Mouse (Mus musculus) intestine, embryonic 16.5 days (tissue): ENCODE measurements around the gene Slc45a1. TPM values are rescaled to one million over a fixed set of nuclear protein-coding genes. Genes with fewer than 3 reads are reported as not detected.

Source experiments
- ATAC-seq: fragments of 200-750 bp; cut with Nextera tagmentation; 2 replicates; pipeline ENCODE4 v1.8.0; 2017; ENCODE audit warnings: moderate TSS enrichment, moderate library complexity
- H3K27ac ChIP-seq: fragments of 300-500 bp; sonication (generic); 2 replicates; pipeline ENCODE4 v1.5.1; 2014; ENCODE audit warnings: mild to moderate bottlenecking, low read length
- H3K27me3 ChIP-seq: fragments of 300-500 bp; sonication (generic); replicated peaks from 2 replicates; pipeline ENCODE4 v1.6.1; 2014; ENCODE audit warnings: low read length, control low read depth, mixed read lengths; ENCODE audit not compliant: control insufficient read depth, insufficient read depth
- H3K36me3 ChIP-seq: fragments of 300-500 bp; sonication (generic); 2 replicates; pipeline ENCODE4 v1.6.1; 2014; ENCODE audit warnings: low read length, control low read depth; ENCODE audit not compliant: control insufficient read depth, insufficient read depth
- H3K4me1 ChIP-seq: fragments of 300-500 bp; sonication (generic); 2 replicates; pipeline ENCODE4 v1.6.1; 2014; ENCODE audit warnings: low read length, control low read depth, mixed read lengths; ENCODE audit not compliant: control insufficient read depth, insufficient read depth
- H3K4me2 ChIP-seq: fragments of 300-500 bp; sonication (generic); 2 replicates; pipeline ENCODE4 v1.6.1; 2014; ENCODE audit warnings: low read depth, low read length, control low read depth
- H3K4me3 ChIP-seq: fragments of 300-500 bp; sonication (generic); 2 replicates; pipeline ENCODE4 v1.5.1; 2014; ENCODE audit warnings: mild to moderate bottlenecking, low read length
- H3K9ac ChIP-seq: fragments of 300-500 bp; sonication (generic); 2 replicates; pipeline ENCODE4 v1.6.1; 2014; ENCODE audit warnings: low read depth, low read length
- H3K9me3 ChIP-seq: fragments of 300-500 bp; sonication (generic); 2 replicates; pipeline ENCODE4 v1.6.1; 2016; ENCODE audit warnings: low read length, control low read depth; ENCODE audit not compliant: control insufficient read depth
- WGBS: fragments of 180-500 bp; shearing (Covaris S2); extraction: QIAGEN DNeasy Blood & Tissue Kit; methylation state at CpG from one replicate; pipeline ENCODE4 v1.1.7; 2014; 5-methylcytosine and 5-hydroxymethylcytosine counted together
- polyA plus RNA-seq: library from polyadenylated mRNA; unstranded; fragments of >200 nt; fragmentation: Nextera tagmentation; extraction: Ambion mirVana; gene quantifications from 2 replicates; pipeline ENCODE4 v1.2.1, GENCODE M21; 2015

The Slc45a1 gene
- polyA plus RNA-seq, 1 experiment from 2014 or later = 1.0 TPM

DNA sequence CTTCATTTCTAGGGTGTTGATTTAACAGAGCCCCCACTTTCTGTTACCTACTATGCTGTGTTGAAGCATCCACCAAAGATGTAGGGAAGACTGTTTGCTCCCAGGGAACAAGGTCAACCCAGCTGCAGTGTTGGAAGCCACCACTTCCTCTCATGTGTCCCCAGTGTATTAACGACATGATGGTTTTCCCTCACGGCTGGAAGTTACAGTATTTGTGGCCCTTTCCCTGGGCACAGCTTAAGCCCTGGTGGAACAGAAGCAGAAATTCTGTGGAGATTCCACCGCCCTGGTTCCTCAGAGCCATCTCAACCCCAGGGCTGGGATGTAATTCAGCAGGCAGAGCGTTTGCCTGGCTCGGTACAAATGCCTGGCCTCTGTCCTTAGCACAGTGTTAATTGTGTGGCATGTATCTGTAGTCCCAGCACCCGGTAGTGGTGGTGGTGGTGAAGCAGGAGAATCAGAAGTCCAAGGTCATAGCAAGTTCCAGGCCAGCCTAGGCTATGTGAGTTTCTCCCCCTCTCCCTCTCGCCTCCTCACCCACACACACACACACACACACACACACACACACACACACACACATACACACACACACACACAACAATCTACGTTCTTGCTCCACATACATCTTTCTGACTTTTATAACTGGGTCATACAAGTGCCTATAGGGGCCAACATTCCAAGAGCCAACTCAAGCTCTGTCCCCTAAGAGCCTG lies 34.0 kb upstream of the Slc45a1 start:
- peaks cover 29% of the 10 kb centered on the region for H3K4me1 ChIP-seq
- no peaks in the 10 kb centered on the region for H3K9me3 ChIP-seq
- no peak overlapping the region for H3K4me3 ChIP-seq
- peak overlapping the region; percentile 70 for H3K27ac ChIP-seq
- H3K36me3 ChIP-seq = no peaks in the 10 kb centered on the region
- H3K4me2 ChIP-seq = peak overlapping the region; percentile 50; the same call in 1 of the 2 replicates
- 48% methylated on average over 7 of the region's 8 CpGs for WGBS
- H3K27me3 ChIP-seq = no peaks in the 10 kb centered on the region
- no peak overlapping the region; the same call in 1 of the 2 replicates for H3K9ac ChIP-seq
- no peak for ATAC-seq

GRCm38 (mm10) chr4:150685043-150685777 lies 33.2 kb upstream of the Slc45a1 start:
- Histone ChIP-seq H3K9me3 (no peaks in the 10 kb centered on the region), H3K4me3 (no peak overlapping the region), H3K4me1 (peaks cover 29% of the 10 kb centered on the region), H3K27me3 (no peaks in the 10 kb centered on the region), H3K4me2 (peak overlapping the region; percentile 50), H3K27ac (peak overlapping the region; percentile 70), H3K9ac (no peak overlapping the region; the same call in 1 of the 2 replicates), H3K36me3 (no peaks in the 10 kb centered on the region)
- ATAC-seq = peak; percentile 83
- 19% methylated on average over 15 of the region's 15 CpGs for WGBS

GRCm38 (mm10) chr4:150680373-150680772 lies 28.4 kb upstream of the Slc45a1 start:
- Histone ChIP-seq H3K9ac (no peak overlapping the region), H3K4me1 (peaks cover 9% of the 10 kb centered on the region), H3K9me3 (no peaks in the 10 kb centered on the region), H3K36me3 (no peaks in the 10 kb centered on the region), H3K4me3 (no peak overlapping the region), H3K4me2 (no peak overlapping the region), H3K27ac (no peak overlapping the region), H3K27me3 (no peaks in the 10 kb centered on the region; the same call in 1 of the 2 replicates)
- no peak for ATAC-seq
- WGBS = 60% methylated on average over 5 of the region's 5 CpGs

- H3K4me3 ChIP-seq = no peak overlapping the region
- H3K36me3 ChIP-seq = no peaks in the 10 kb centered on the region
- H3K9ac ChIP-seq = no peak overlapping the region
- H3K4me1 ChIP-seq = no peaks in the 10 kb centered on the region
- H3K9me3 ChIP-seq = no peaks in the 10 kb centered on the region
- no peak overlapping the region for H3K27ac ChIP-seq
- no peak overlapping the region for H3K4me2 ChIP-seq
- no peaks in the 10 kb centered on the region; the same call in 1 of the 2 replicates for H3K27me3 ChIP-seq
- ATAC-seq = no peak
- WGBS = 95% methylated on average over 20 of the region's 20 CpGs
Observed at GRCm38 (mm10) chr4:150678789-150679188, 26.8 kb upstream of the Slc45a1 start.

GRCm38 (mm10) chr4:150677846-150678224 lies 25.9 kb upstream of the Slc45a1 start:
- Histone ChIP-seq H3K4me3 (no peak overlapping the region), H3K9ac (no peak overlapping the region), H3K9me3 (no peaks in the 10 kb centered on the region), H3K36me3 (no peaks in the 10 kb centered on the region), H3K27ac (no peak overlapping the region), H3K4me2 (no peak overlapping the region), H3K27me3 (no peaks in the 10 kb centered on the region; the same call in 1 of the 2 replicates), H3K4me1 (no peaks in the 10 kb centered on the region)
- 34% methylated on average over 4 of the region's 4 CpGs for WGBS
- ATAC-seq = no peak

- Histone ChIP-seq H3K4me2 (no peak overlapping the region), H3K4me1 (no peaks in the 10 kb centered on the region), H3K9ac (no peak overlapping the region), H3K9me3 (no peaks in the 10 kb centered on the region), H3K4me3 (no peak overlapping the region), H3K36me3 (no peaks in the 10 kb centered on the region), H3K27me3 (no peaks in the 10 kb centered on the region; the same call in 1 of the 2 replicates), H3K27ac (no peak overlapping the region)
- ATAC-seq = no peak
- WGBS = 38% methylated on average over 10 of the region's 10 CpGs
Observed at GRCm38 (mm10) chr4:150677126-150677845, 25.3 kb upstream of the Slc45a1 start.

DNA sequence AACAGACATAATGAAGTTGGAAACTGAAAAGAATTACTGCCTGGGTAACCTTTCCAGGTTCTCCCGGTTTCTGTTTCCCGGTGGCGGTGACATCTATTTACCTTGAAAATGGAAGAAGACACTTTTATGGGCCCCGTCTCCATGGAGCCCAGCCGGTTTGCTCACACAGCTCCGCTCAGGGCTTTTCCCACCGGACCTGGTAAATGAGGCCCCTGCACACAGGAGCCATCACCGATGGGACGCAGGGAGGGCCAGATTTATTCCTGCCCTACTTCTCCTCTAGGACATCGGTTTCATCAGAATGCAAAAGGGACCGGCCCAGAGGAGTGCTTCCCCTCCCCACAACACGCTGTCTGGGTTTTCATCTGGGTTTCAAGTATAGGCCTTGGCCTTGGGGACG lies 24.1 kb upstream of the Slc45a1 start:
- H3K4me1 ChIP-seq = no peaks in the 10 kb centered on the region
- no peaks in the 10 kb centered on the region; the same call in 1 of the 2 replicates for H3K27me3 ChIP-seq
- no peak overlapping the region for H3K27ac ChIP-seq
- whole genome bisulfite sequencing = 39% methylated on average over 13 of the region's 13 CpGs
- no peak overlapping the region for H3K9ac ChIP-seq
- no peak overlapping the region for H3K4me3 ChIP-seq
- no peak overlapping the region for H3K4me2 ChIP-seq
- no peak for ATAC-seq
- H3K36me3 ChIP-seq = no peaks in the 10 kb centered on the region
- no peaks in the 10 kb centered on the region for H3K9me3 ChIP-seq

GRCm38 (mm10) chr4:150675274-150675673 lies 23.3 kb upstream of the Slc45a1 start:
- 90% methylated on average over 10 of the region's 10 CpGs for WGBS
- Histone ChIP-seq H3K4me2 (no peak overlapping the region), H3K36me3 (no peaks in the 10 kb centered on the region), H3K27ac (no peak overlapping the region), H3K4me1 (no peaks in the 10 kb centered on the region), H3K27me3 (no peaks in the 10 kb centered on the region; the same call in 1 of the 2 replicates), H3K4me3 (no peak overlapping the region), H3K9ac (no peak overlapping the region), H3K9me3 (no peaks in the 10 kb centered on the region)
- no peak for ATAC-seq

- ATAC-seq = no peak
- WGBS = 76% methylated on average over 10 of the region's 10 CpGs
- no peak overlapping the region for H3K27ac ChIP-seq
- H3K9ac ChIP-seq = no peak overlapping the region
- no peaks in the 10 kb centered on the region for H3K27me3 ChIP-seq
- H3K36me3 ChIP-seq = no peaks in the 10 kb centered on the region
- H3K4me1 ChIP-seq = peaks cover 10% of the 10 kb centered on the region; the same call in 1 of the 2 replicates
- no peak overlapping the region for H3K4me3 ChIP-seq
- no peaks in the 10 kb centered on the region for H3K9me3 ChIP-seq
- no peak overlapping the region for H3K4me2 ChIP-seq
Observed at GRCm38 (mm10) chr4:150665806-150666205, 13.8 kb upstream of the Slc45a1 start.
